Mouse (Mus musculus) intestine, postnatal 0 days (tissue): ENCODE results near the gene Ctnnbl1. TPM values are rescaled to one million over a fixed set of nuclear protein-coding genes. Genes with fewer than 3 reads are reported as not detected.

Experiments used
- ATAC-seq: fragments of 200-750 bp; cut with Nextera tagmentation; 2 replicates; pipeline ENCODE4 v1.8.0; 2017; ENCODE audit warnings: mild to moderate bottlenecking, moderate TSS enrichment, moderate library complexity
- H3K27ac ChIP-seq: fragments of 300-500 bp; sonication (generic); 2 replicates; pipeline ENCODE4 v1.5.1; 2014; ENCODE audit warnings: mild to moderate bottlenecking, low read depth, low read length, moderate library complexity
- H3K27me3 ChIP-seq: fragments of 300-500 bp; sonication (generic); replicated peaks from 2 replicates; pipeline ENCODE4 v1.6.1; 2014; ENCODE audit warnings: low read length, mixed read lengths; ENCODE audit not compliant: control insufficient read depth, insufficient read depth
- H3K36me3 ChIP-seq: fragments of 300-500 bp; sonication (generic); 2 replicates; pipeline ENCODE4 v1.6.1; 2014; ENCODE audit warnings: mild to moderate bottlenecking, moderate library complexity; ENCODE audit not compliant: control insufficient read depth, insufficient read depth
- H3K4me1 ChIP-seq: fragments of 300-500 bp; sonication (generic); replicated peaks from 2 replicates; pipeline ENCODE4 v1.6.1; 2014; ENCODE audit warnings: antibody characterized with exemption, low read length, mixed read lengths; ENCODE audit not compliant: control insufficient read depth, insufficient read depth
- H3K4me2 ChIP-seq: fragments of 300-500 bp; sonication (generic); replicated peaks from 2 replicates; pipeline ENCODE4 v1.6.1; 2014; ENCODE audit warnings: low read depth, mild to moderate bottlenecking, moderate library complexity
- H3K4me3 ChIP-seq: fragments of 300-500 bp; sonication (generic); 2 replicates; pipeline ENCODE4 v1.5.1; 2014; ENCODE audit warnings: low read depth, low read length
- H3K9ac ChIP-seq: fragments of 300-500 bp; sonication (generic); 2 replicates; pipeline ENCODE4 v1.6.1; 2014; ENCODE audit warnings: mild to moderate bottlenecking, low read depth, low read length
- H3K9me3 ChIP-seq: fragments of 300-500 bp; sonication (generic); 2 replicates; pipeline ENCODE4 v1.6.1; 2016; ENCODE audit warnings: mixed run types; ENCODE audit not compliant: control insufficient read depth
- CTCF ChIP-seq: sonication (generic); IDR thresholded peaks from 2 replicates; pipeline ENCODE4 v1.5.1; 2016; ENCODE audit warnings: low read depth, mild to moderate bottlenecking, control low read depth, antibody characterized with exemption, moderate library complexity
- WGBS: fragments of 180-500 bp; shearing (Covaris S2); extraction: QIAGEN DNeasy Blood & Tissue Kit; methylation state at CpG from one replicate; pipeline ENCODE4 v1.1.7; 2014; 5-methylcytosine and 5-hydroxymethylcytosine counted together
- polyA plus RNA-seq: library from polyadenylated mRNA; unstranded; fragments of >200 nt; fragmentation: Nextera tagmentation; extraction: Ambion mirVana; gene quantifications from 2 replicates; pipeline ENCODE4 v1.2.1, GENCODE M21; 2015

Ctnnbl1 gene
- polyA plus RNA-seq, 1 experiment from 2014 or later: 19.5 TPM

GRCm38 (mm10) chr2:157875111-157875510 lies 137.9 kb downstream of the Ctnnbl1 start:
- H3K9me3 ChIP-seq: no peaks in the 10 kb centered on the region
- no peak overlapping the region for H3K4me3 ChIP-seq
- no peak overlapping the region for H3K27ac ChIP-seq
- TF ChIP-seq CTCF: no peak
- no peak for ATAC-seq
- H3K27me3 ChIP-seq: no peaks in the 10 kb centered on the region
- no peak overlapping the region for H3K4me2 ChIP-seq
- peaks cover 12% of the 10 kb centered on the region; the same call in 1 of the 2 replicates for H3K36me3 ChIP-seq
- H3K4me1 ChIP-seq: no peaks in the 10 kb centered on the region
- H3K9ac ChIP-seq: no peak overlapping the region
- 83% methylated on average over 8 of the region's 8 CpGs for WGBS

DNA sequence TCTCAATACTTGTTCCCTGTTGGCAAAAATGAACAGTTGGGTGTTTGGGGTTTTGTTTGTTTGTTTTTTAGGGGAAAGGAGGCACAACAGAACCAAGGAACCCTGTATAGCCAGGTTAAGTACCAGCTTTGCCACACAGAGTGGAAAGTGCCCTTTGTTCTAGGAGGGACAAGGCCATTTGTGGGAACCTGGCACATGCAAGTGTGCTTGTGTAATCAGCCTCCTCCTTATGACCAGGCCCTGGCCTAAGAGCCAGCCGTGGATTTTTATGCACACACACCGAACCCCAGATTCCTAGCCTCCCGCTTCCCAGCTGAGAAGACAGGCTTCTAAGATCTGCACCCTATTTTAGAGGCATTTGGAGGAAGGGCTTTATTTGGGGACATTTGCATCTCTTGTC lies 140.2 kb downstream of the Ctnnbl1 start:
- no peak for TF ChIP-seq CTCF
- H3K27ac ChIP-seq: no peak overlapping the region
- peaks cover 5% of the 10 kb centered on the region; the same call in 1 of the 2 replicates for H3K36me3 ChIP-seq
- H3K4me3 ChIP-seq: no peak overlapping the region
- H3K9ac ChIP-seq: no peak overlapping the region
- no peak overlapping the region for H3K4me2 ChIP-seq
- no peaks in the 10 kb centered on the region for H3K4me1 ChIP-seq
- H3K27me3 ChIP-seq: no peaks in the 10 kb centered on the region
- no peak for ATAC-seq
- WGBS: 85% methylated on average over 3 of the region's 3 CpGs
- H3K9me3 ChIP-seq: no peaks in the 10 kb centered on the region

GRCm38 (mm10) chr2:157877967-157878366 lies 140.8 kb downstream of the Ctnnbl1 start:
- WGBS: 47% methylated on average over 5 of the region's 5 CpGs
- Histone ChIP-seq H3K36me3 (peaks cover 5% of the 10 kb centered on the region; the same call in 1 of the 2 replicates), H3K4me3 (no peak overlapping the region), H3K4me2 (no peak overlapping the region), H3K9me3 (no peaks in the 10 kb centered on the region), H3K9ac (no peak overlapping the region), H3K27me3 (no peaks in the 10 kb centered on the region), H3K27ac (no peak overlapping the region), H3K4me1 (no peaks in the 10 kb centered on the region)
- TF ChIP-seq CTCF: no peak
- no peak for ATAC-seq

DNA sequence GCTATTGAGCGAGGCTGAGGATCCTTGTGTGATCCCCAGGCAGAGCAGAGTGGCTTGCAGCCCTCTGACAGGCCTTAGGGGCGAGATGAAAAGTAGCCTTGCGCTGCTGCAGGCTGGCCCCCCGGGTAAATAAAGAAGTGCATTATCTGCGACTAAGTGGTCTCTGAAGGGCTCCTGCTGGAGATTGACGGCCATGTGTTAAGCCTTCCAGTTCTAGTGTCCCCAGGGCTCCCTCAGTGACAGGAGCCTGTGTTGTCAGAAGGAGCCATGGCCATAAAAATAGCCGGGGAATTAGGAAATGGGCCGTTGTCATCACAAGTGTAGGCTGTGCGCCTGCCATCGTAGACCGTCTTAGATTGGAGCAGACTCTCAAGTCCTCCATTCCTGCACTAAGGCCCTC lies 144.7 kb downstream of the Ctnnbl1 start:
- WGBS: 33% methylated on average over 11 of the region's 11 CpGs
- no peaks in the 10 kb centered on the region for H3K4me1 ChIP-seq

GRCm38 (mm10) chr2:157887275-157888025 lies 150.2 kb downstream of the Ctnnbl1 start:
- H3K4me2 ChIP-seq: no peak overlapping the region
- no peak overlapping the region for H3K27ac ChIP-seq
- no peaks in the 10 kb centered on the region for H3K4me1 ChIP-seq
- H3K36me3 ChIP-seq: peaks cover 30% of the 10 kb centered on the region
- H3K27me3 ChIP-seq: no peaks in the 10 kb centered on the region
- H3K4me3 ChIP-seq: no peak overlapping the region
- H3K9me3 ChIP-seq: no peaks in the 10 kb centered on the region
- WGBS: 55% methylated on average over 10 of the region's 10 CpGs
- TF ChIP-seq CTCF: no peak
- ATAC-seq: no peak
- H3K9ac ChIP-seq: no peak overlapping the region

More for the DNA sequence above, 144.7 kb downstream of the Ctnnbl1 start:
- Histone ChIP-seq H3K9me3 (no peaks in the 10 kb centered on the region), H3K27ac (no peak overlapping the region), H3K27me3 (no peaks in the 10 kb centered on the region), H3K4me2 (no peak overlapping the region), H3K9ac (no peak overlapping the region), H3K36me3 (peaks cover 25% of the 10 kb centered on the region), H3K4me3 (no peak overlapping the region)
- no peak for TF ChIP-seq CTCF
- no peak; the same call in 1 of the 2 replicates for ATAC-seq

- Histone ChIP-seq H3K36me3 (peaks cover 5% of the 10 kb centered on the region; the same call in 1 of the 2 replicates), H3K27me3 (no peaks in the 10 kb centered on the region), H3K9ac (no peak overlapping the region), H3K9me3 (no peaks in the 10 kb centered on the region), H3K27ac (no peak overlapping the region), H3K4me3 (no peak overlapping the region), H3K4me2 (no peak overlapping the region), H3K4me1 (no peaks in the 10 kb centered on the region)
- no peak for ATAC-seq
- WGBS: 77% methylated on average over 6 of the region's 6 CpGs
- no peak for TF ChIP-seq CTCF
These were observed 154.0 kb downstream of the Ctnnbl1 start for GRCm38 (mm10) chr2:157891166-157891565.
